Mouse (Mus musculus): ENCODE results near the gene Zfp637. TPM values are rescaled to one million over a fixed set of nuclear protein-coding genes. Genes with fewer than 3 reads are reported as not detected.
A peak's percentile ranks its signal among the peaks of the same experiment; 100 is the strongest.
"Not testable (repeated sequence)": the region's sequence is repeated elsewhere in the genome, so short reads cannot be mapped to it uniquely, and the experiment has no call there.

The Zfp637 gene
- polyA plus RNA-seq, 1 experiment from 2014 or later: 102 TPM

- no peaks in the 10 kb centered on the region for H3K9me3 ChIP-seq (replicated peaks)
- 22% methylated on average over 9 of the region's 9 CpGs for WGBS
- no peaks in the 10 kb centered on the region for H3K36me3 ChIP-seq
- no peak overlapping the region for H3K27ac ChIP-seq
- H3K9ac ChIP-seq: no peak overlapping the region
- no peak overlapping the region for H3K4me3 ChIP-seq (replicated peaks)
- H3K27me3 ChIP-seq: peaks cover 14% of the 10 kb centered on the region
- ATAC-seq (replicated peaks; ENCODE audit: low FRiP score): no peak
- no peak overlapping the region for H3K4me2 ChIP-seq
- peaks cover 12% of the 10 kb centered on the region for H3K4me1 ChIP-seq
Measured at GRCm38 (mm10) chr6:117828273-117828672, 12.7 kb upstream of the Zfp637 start.

- H3K4me1 ChIP-seq: peaks cover 13% of the 10 kb centered on the region
- no peak for ATAC-seq (replicated peaks; ENCODE audit: low FRiP score)
- H3K9me3 ChIP-seq (replicated peaks): no peaks in the 10 kb centered on the region
- peak overlapping the region; percentile 88 for H3K4me2 ChIP-seq
- peaks cover 37% of the 10 kb centered on the region for H3K36me3 ChIP-seq
- peak overlapping the region; percentile 86 for H3K9ac ChIP-seq
- H3K27me3 ChIP-seq: no peaks in the 10 kb centered on the region
- H3K4me3 ChIP-seq (replicated peaks): peak overlapping the region; percentile 72
- WGBS: 9% methylated on average over 12 of the region's 12 CpGs
- peak overlapping the region; percentile 95 for H3K27ac ChIP-seq
Measured at GRCm38 (mm10) chr6:117841511-117841955, 553 bp downstream of the Zfp637 start.

- peaks cover 65% of the 10 kb centered on the region for H3K36me3 ChIP-seq
- no peak for ATAC-seq (replicated peaks; ENCODE audit: low FRiP score)
Measured at GRCm38 (mm10) chr6:117844597-117844996, 3.6 kb downstream of the Zfp637 start.

GRCm38 (mm10) chr6:117846671-117847070 lies 5.7 kb downstream of the Zfp637 start:
- not testable (repeated sequence) for H3K4me1 ChIP-seq; H3K4me2 ChIP-seq; ATAC-seq (replicated peaks; ENCODE audit: low FRiP score); H3K27ac ChIP-seq; H3K9ac ChIP-seq; H3K9me3 ChIP-seq (replicated peaks); H3K4me3 ChIP-seq (replicated peaks); H3K27me3 ChIP-seq
- peaks cover 71% of the 10 kb centered on the region for H3K36me3 ChIP-seq
- 93% methylated on average over 4 of the region's 4 CpGs for WGBS

More at GRCm38 (mm10) chr6:117844597-117844996, 3.6 kb downstream of the Zfp637 start:
- WGBS: 96% methylated on average over 9 of the region's 9 CpGs
- H3K4me2 ChIP-seq: no peak overlapping the region
- peaks cover 13% of the 10 kb centered on the region for H3K4me1 ChIP-seq
- H3K4me3 ChIP-seq (replicated peaks): no peak overlapping the region
- H3K9me3 ChIP-seq (replicated peaks): no peaks in the 10 kb centered on the region
- no peak overlapping the region for H3K27ac ChIP-seq
- no peaks in the 10 kb centered on the region for H3K27me3 ChIP-seq
- no peak overlapping the region for H3K9ac ChIP-seq

GRCm38 (mm10) chr6:117847772-117848171 lies 6.8 kb downstream of the Zfp637 start:
- peaks cover 71% of the 10 kb centered on the region for H3K36me3 ChIP-seq
- H3K9me3 ChIP-seq (replicated peaks): no peaks in the 10 kb centered on the region
- H3K27me3 ChIP-seq: no peaks in the 10 kb centered on the region
- ATAC-seq (replicated peaks; ENCODE audit: low FRiP score): no peak
- H3K27ac ChIP-seq: no peak overlapping the region
- H3K4me1 ChIP-seq: no peaks in the 10 kb centered on the region; the same call in 1 of the 2 replicates
- H3K4me3 ChIP-seq (replicated peaks): no peak overlapping the region
- no peak overlapping the region for H3K4me2 ChIP-seq
- 93% methylated on average over 2 of the region's 2 CpGs for WGBS
- H3K9ac ChIP-seq: no peak overlapping the region

GRCm38 (mm10) chr6:117848577-117848976 lies 7.6 kb downstream of the Zfp637 start:
- Histone ChIP-seq H3K9me3 (replicated peaks) (no peaks in the 10 kb centered on the region), H3K4me2 (no peak overlapping the region), H3K9ac (no peak overlapping the region), H3K4me3 (replicated peaks) (no peak overlapping the region), H3K36me3 (peaks cover 63% of the 10 kb centered on the region), H3K27me3 (no peaks in the 10 kb centered on the region), H3K4me1 (no peaks in the 10 kb centered on the region), H3K27ac (no peak overlapping the region)
- 94% methylated on average over 5 of the region's 5 CpGs for WGBS
- ATAC-seq (replicated peaks; ENCODE audit: low FRiP score): no peak

GRCm38 (mm10) chr6:117851747-117852146 lies 10.8 kb downstream of the Zfp637 start:
- Histone ChIP-seq H3K4me2 (no peak overlapping the region), H3K27ac (no peak overlapping the region), H3K9ac (no peak overlapping the region), H3K36me3 (peaks cover 31% of the 10 kb centered on the region), H3K4me3 (replicated peaks) (no peak overlapping the region), H3K4me1 (no peaks in the 10 kb centered on the region), H3K9me3 (replicated peaks) (no peaks in the 10 kb centered on the region), H3K27me3 (no peaks in the 10 kb centered on the region)
- no peak for ATAC-seq (replicated peaks; ENCODE audit: low FRiP score)
- WGBS: 64% methylated on average over 2 of the region's 2 CpGs

GRCm38 (mm10) chr6:117857990-117858389 lies 17.0 kb downstream of the Zfp637 start:
- no peaks in the 10 kb centered on the region for H3K27me3 ChIP-seq
- no peak overlapping the region for H3K27ac ChIP-seq
- no peaks in the 10 kb centered on the region for H3K9me3 ChIP-seq (replicated peaks)
- ATAC-seq (replicated peaks; ENCODE audit: low FRiP score): no peak
- no peak overlapping the region for H3K4me3 ChIP-seq (replicated peaks)
- H3K9ac ChIP-seq: no peak overlapping the region
- no peak overlapping the region for H3K4me2 ChIP-seq
- no peaks in the 10 kb centered on the region for H3K4me1 ChIP-seq
- H3K36me3 ChIP-seq: no peaks in the 10 kb centered on the region
- 82% methylated on average over 1 of the region's 1 CpGs for WGBS

GRCm38 (mm10) chr6:117861848-117862247 lies 20.9 kb downstream of the Zfp637 start, which contains the start of gene Zfp239:
Zfp239 (plus strand) TSS chr6:117862100.
- ATAC-seq (replicated peaks; ENCODE audit: low FRiP score): no peak
- H3K4me1 ChIP-seq: peaks cover 5% of the 10 kb centered on the region
- no peaks in the 10 kb centered on the region for H3K36me3 ChIP-seq
- 68% methylated on average over 6 of the region's 6 CpGs for WGBS
- no peaks in the 10 kb centered on the region for H3K9me3 ChIP-seq (replicated peaks)
- no peaks in the 10 kb centered on the region for H3K27me3 ChIP-seq
- H3K4me3 ChIP-seq (replicated peaks): peak within 1 kb of the TSS; percentile 73
- peak within 1 kb of the TSS; percentile 65 for H3K9ac ChIP-seq
- peak within 1 kb of the TSS; percentile 97 for H3K4me2 ChIP-seq
- H3K27ac ChIP-seq: no peak within 1 kb of the TSS

- Histone ChIP-seq H3K27me3 (no peaks in the 10 kb centered on the region), H3K4me2 (peak overlapping the region; percentile 97), H3K4me1 (peaks cover 5% of the 10 kb centered on the region), H3K4me3 (replicated peaks) (peak overlapping the region; percentile 73), H3K9me3 (replicated peaks) (no peaks in the 10 kb centered on the region), H3K9ac (no peak overlapping the region), H3K36me3 (no peaks in the 10 kb centered on the region), H3K27ac (no peak overlapping the region)
- 75% methylated on average over 8 of the region's 8 CpGs for WGBS
- ATAC-seq (replicated peaks; ENCODE audit: low FRiP score): no peak
Measured at GRCm38 (mm10) chr6:117862465-117862864, 21.5 kb downstream of the Zfp637 start.

- Histone ChIP-seq H3K4me3 (replicated peaks) (peak overlapping the region; percentile 73), H3K9ac (peak overlapping the region; percentile 65), H3K27me3 (no peaks in the 10 kb centered on the region), H3K9me3 (replicated peaks) (no peaks in the 10 kb centered on the region), H3K4me1 (peaks cover 5% of the 10 kb centered on the region), H3K4me2 (peak overlapping the region; percentile 97), H3K27ac (no peak overlapping the region), H3K36me3 (no peaks in the 10 kb centered on the region)
- peak; percentile 86 for ATAC-seq (replicated peaks; ENCODE audit: low FRiP score)
- WGBS: 3% methylated on average over 26 of the region's 26 CpGs
Measured at GRCm38 (mm10) chr6:117862899-117863620, 22.1 kb downstream of the Zfp637 start.

- Histone ChIP-seq H3K9ac (no peak overlapping the region), H3K9me3 (replicated peaks) (no peaks in the 10 kb centered on the region), H3K4me2 (peak overlapping the region; percentile 97), H3K4me3 (replicated peaks) (peak overlapping the region; percentile 73), H3K27ac (no peak overlapping the region), H3K4me1 (peaks cover 5% of the 10 kb centered on the region), H3K27me3 (no peaks in the 10 kb centered on the region), H3K36me3 (no peaks in the 10 kb centered on the region)
- 94% methylated on average over 8 of the region's 8 CpGs for WGBS
- ATAC-seq (replicated peaks; ENCODE audit: low FRiP score): no peak
Measured at GRCm38 (mm10) chr6:117863751-117864150, 22.8 kb downstream of the Zfp637 start.
